Mouse (Mus musculus): ENCODE results near the gene Shisa2.
A peak's percentile ranks its signal among the peaks of the same experiment; 100 is the strongest.

- TF ChIP-seq CTCF (IDR thresholded peaks at IDR 0.05; ENCODE audit: low read depth): peak; percentile 67
- no peak for TF ChIP-seq EP300 (IDR thresholded peaks at IDR 0.05; ENCODE audit: low read depth)
These were observed 12.0 kb upstream of the Shisa2 start for GRCm38 (mm10) chr14:59612920-59613625.

Data from liver, embryonic 14.5 days (tissue).